Mouse (Mus musculus) A20 (cell line): Measurements from ENCODE around the gene Gm13128.
"Not testable (repeated sequence)": the region's sequence is repeated elsewhere in the genome, so short reads cannot be mapped to it uniquely, and the experiment has no call there.

Experiments used
- DNase-seq: peaks from one replicate; pipeline ENCODE4 v3.0.0-alpha.2; 2011; ENCODE audit warnings: low read depth, low spot score

Gm13128 gene

DNA sequence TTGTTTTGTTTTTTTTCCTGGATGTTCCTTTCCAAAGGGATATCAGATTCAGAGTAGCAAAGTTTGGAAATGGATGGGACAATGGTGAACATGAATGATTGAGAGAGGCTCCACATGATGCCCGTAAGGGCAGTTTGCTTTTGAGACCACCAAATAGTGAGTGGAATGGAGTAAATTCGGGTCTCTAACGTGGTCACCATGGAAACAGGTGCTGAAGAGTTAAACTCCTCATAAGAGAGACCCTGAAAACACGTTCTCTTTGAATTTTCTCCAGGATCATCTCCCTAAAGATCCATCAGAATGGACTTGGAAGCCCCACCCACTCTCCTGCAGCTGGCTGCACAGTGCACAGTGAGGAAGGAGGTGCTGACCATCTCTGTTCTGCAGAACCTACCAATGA, at the start of gene Gm13128:
Gene Gm13128 (plus strand): TSS at position 301 of the 400 bp plus-strand sequence.
- DNase-seq, result not testable (repeated sequence)

DNA sequence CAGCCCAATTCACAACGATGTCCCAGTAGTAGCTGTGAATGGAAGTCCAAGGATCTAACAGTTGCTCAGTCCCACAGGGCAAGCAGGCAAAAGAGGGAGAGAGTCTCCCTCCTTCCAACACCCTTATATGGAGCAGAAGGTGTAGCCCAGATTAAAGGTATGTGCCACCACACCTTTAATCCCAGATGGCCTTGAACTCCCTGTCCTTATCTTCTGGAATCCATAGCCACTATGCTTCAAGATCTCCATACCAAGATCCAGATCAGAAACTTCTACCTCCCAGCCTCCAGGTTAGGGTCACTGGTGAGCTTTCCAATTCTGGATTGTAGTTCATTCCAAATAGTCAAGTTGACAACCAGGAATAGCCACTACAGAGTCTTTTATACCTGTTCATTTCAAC, 49.7 kb upstream of the Gm13128 start, which contains the start of gene Pramel5:
Gene Pramel5 (minus strand): TSS at position 101 of the 400 bp plus-strand sequence.
- DNase-seq, result not testable (repeated sequence)

DNA sequence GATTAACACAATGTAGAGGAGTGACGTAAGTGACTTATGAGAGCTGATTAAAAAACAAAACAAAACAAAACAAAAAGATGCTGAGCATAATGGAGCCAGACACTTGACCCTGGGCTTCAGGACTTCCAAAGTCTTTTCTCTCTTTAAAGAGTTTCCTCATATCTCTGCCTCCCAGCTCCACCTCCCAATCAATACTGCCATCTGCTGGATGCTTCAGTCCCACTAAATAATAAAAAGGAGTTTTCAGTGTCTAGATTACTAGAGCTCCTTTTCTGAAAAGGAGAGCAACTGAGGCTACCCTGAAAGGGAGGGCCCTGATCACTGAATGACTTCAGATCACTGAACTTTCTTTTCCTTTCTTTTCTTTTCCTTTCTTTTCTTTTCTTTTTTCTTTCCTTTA, 30.6 kb upstream of the Gm13128 start:
- not testable (repeated sequence) for DNase-seq

GRCm38 (mm10) chr4:144312666-144313460, 17.2 kb upstream of the Gm13128 start:
- not testable (repeated sequence) for DNase-seq

GRCm38 (mm10) chr4:144335856-144336255, 5.8 kb downstream of the Gm13128 start:
- not testable (repeated sequence) for DNase-seq

DNA sequence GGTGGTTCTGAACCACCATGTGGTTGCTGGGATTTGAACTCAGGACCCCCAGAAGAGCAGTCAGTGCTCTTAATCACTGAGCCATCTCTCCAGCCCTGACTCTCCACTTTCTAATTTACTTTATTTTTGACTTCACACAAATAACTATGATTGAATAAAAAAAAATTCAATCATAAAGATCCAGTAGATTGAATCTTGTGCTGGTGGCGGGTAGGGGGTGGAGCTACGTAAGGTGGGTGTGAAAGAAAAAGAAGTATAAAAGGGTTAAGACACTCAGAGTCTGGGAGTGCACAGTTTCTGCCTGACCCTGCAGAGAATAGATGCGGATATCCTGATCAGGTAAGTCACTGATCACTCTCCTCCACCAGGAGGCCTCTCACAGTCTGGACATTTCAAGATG, 27.6 kb downstream of the Gm13128 start, which contains the start of gene Gm13119:
Gene Gm13119 (plus strand): TSS at position 301 of the 400 bp plus-strand sequence.
- not testable (repeated sequence) for DNase-seq

DNA sequence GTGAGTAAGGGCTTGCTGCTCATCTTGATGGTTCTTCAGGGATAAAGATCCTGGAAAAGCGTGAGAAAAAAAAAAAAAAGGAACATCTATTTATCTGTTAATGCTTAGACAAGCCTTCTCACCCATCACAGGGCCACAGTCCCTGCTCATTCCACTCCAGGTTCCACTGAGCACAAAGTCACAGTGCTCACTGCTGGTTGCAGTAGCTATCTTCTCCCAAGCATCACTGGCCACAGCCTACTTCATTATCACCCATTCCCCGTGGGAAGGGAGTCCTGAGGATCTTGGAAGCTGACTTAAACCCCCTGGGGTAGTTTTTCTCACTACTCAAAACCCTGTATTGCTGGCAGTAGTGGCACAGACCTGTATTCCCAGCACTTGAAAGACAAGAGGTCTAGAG, 47.9 kb downstream of the Gm13128 start, which contains the start of gene Pramef20:
Gene Pramef20 (minus strand): TSS at position 23 of the 400 bp plus-strand sequence.
- no peak for DNase-seq
